Mouse (Mus musculus): Measurements from ENCODE around the gene Smyd4. TPM values are rescaled to one million over a fixed set of nuclear protein-coding genes. Genes with fewer than 3 reads are reported as not detected.

Smyd4 gene
- polyA plus RNA-seq, 1 experiment from 2014 or later = 10.9 TPM

- Histone ChIP-seq H3K9me3 (no peaks in the 10 kb centered on the region), H3K4me1 (no peaks in the 10 kb centered on the region), H3K27ac (no peak overlapping the region), H3K4me3 (replicated peaks) (no peak overlapping the region), H3K36me3 (no peaks in the 10 kb centered on the region), H3K4me2 (no peak overlapping the region), H3K9ac (no peak overlapping the region), H3K27me3 (replicated peaks) (no peaks in the 10 kb centered on the region)
- no peak for ATAC-seq (ENCODE audit: insufficient read depth, low FRiP score, low read depth)
- WGBS = 90% methylated on average over 6 of the region's 6 CpGs
Measured at GRCm38 (mm10) chr11:75404801-75405200, 56.6 kb downstream of the Smyd4 start.

- no peaks in the 10 kb centered on the region for H3K4me1 ChIP-seq
- WGBS = 78% methylated on average over 4 of the region's 4 CpGs
- H3K4me2 ChIP-seq = no peak overlapping the region
- ATAC-seq (ENCODE audit: insufficient read depth, low FRiP score, low read depth) = no peak
- H3K4me3 ChIP-seq (replicated peaks) = no peak overlapping the region
- no peak overlapping the region for H3K27ac ChIP-seq
- no peak overlapping the region for H3K9ac ChIP-seq
- no peaks in the 10 kb centered on the region for H3K36me3 ChIP-seq
- no peaks in the 10 kb centered on the region for H3K27me3 ChIP-seq (replicated peaks)
- no peaks in the 10 kb centered on the region for H3K9me3 ChIP-seq
Measured at GRCm38 (mm10) chr11:75406104-75406503, 57.9 kb downstream of the Smyd4 start.

- H3K27me3 ChIP-seq (replicated peaks) = no peaks in the 10 kb centered on the region
- no peak overlapping the region for H3K27ac ChIP-seq
- whole genome bisulfite sequencing = 37% methylated on average over 3 of the region's 3 CpGs
- H3K4me2 ChIP-seq = no peak overlapping the region
- H3K4me1 ChIP-seq = no peaks in the 10 kb centered on the region
- no peak overlapping the region for H3K9ac ChIP-seq
- no peak for ATAC-seq (ENCODE audit: insufficient read depth, low FRiP score, low read depth)
- no peaks in the 10 kb centered on the region for H3K9me3 ChIP-seq
- no peak overlapping the region for H3K4me3 ChIP-seq (replicated peaks)
- no peaks in the 10 kb centered on the region for H3K36me3 ChIP-seq
Measured at GRCm38 (mm10) chr11:75406865-75407264, 58.6 kb downstream of the Smyd4 start.

GRCm38 (mm10) chr11:75409679-75410575 is 61.7 kb downstream of the Smyd4 start:
- WGBS = 68% methylated on average over 17 of the region's 17 CpGs
- Histone ChIP-seq H3K27me3 (replicated peaks) (no peaks in the 10 kb centered on the region), H3K4me3 (replicated peaks) (no peak overlapping the region), H3K4me1 (no peaks in the 10 kb centered on the region), H3K9ac (no peak overlapping the region), H3K36me3 (no peaks in the 10 kb centered on the region), H3K27ac (no peak overlapping the region), H3K4me2 (no peak overlapping the region), H3K9me3 (no peaks in the 10 kb centered on the region)
- no peak for ATAC-seq (ENCODE audit: insufficient read depth, low FRiP score, low read depth)

GRCm38 (mm10) chr11:75410591-75410990 is 62.4 kb downstream of the Smyd4 start:
- Histone ChIP-seq H3K9me3 (no peaks in the 10 kb centered on the region), H3K9ac (no peak overlapping the region), H3K4me2 (no peak overlapping the region), H3K4me1 (no peaks in the 10 kb centered on the region), H3K27me3 (replicated peaks) (no peaks in the 10 kb centered on the region), H3K27ac (no peak overlapping the region), H3K36me3 (no peaks in the 10 kb centered on the region), H3K4me3 (replicated peaks) (no peak overlapping the region)
- 79% methylated on average over 7 of the region's 7 CpGs for WGBS
- ATAC-seq (ENCODE audit: insufficient read depth, low FRiP score, low read depth) = no peak

GRCm38 (mm10) chr11:75415096-75415495 is 66.9 kb downstream of the Smyd4 start:
- no peak overlapping the region for H3K4me3 ChIP-seq (replicated peaks)

GRCm38 (mm10) chr11:75415994-75416393 is 67.8 kb downstream of the Smyd4 start:
- Histone ChIP-seq H3K4me3 (replicated peaks) (no peak overlapping the region), H3K36me3 (no peaks in the 10 kb centered on the region), H3K9ac (no peak overlapping the region), H3K27ac (no peak overlapping the region), H3K4me1 (no peaks in the 10 kb centered on the region), H3K9me3 (no peaks in the 10 kb centered on the region), H3K4me2 (no peak overlapping the region), H3K27me3 (replicated peaks) (no peaks in the 10 kb centered on the region)
- WGBS = 83% methylated on average over 13 of the region's 13 CpGs
- no peak for ATAC-seq (ENCODE audit: insufficient read depth, low FRiP score, low read depth)

More at GRCm38 (mm10) chr11:75415096-75415495, 66.9 kb downstream of the Smyd4 start:
- WGBS = 51% methylated on average over 7 of the region's 7 CpGs
- Histone ChIP-seq H3K36me3 (no peaks in the 10 kb centered on the region), H3K27me3 (replicated peaks) (no peaks in the 10 kb centered on the region), H3K9me3 (no peaks in the 10 kb centered on the region), H3K9ac (no peak overlapping the region), H3K4me1 (no peaks in the 10 kb centered on the region), H3K4me2 (no peak overlapping the region), H3K27ac (no peak overlapping the region)
- no peak for ATAC-seq (ENCODE audit: insufficient read depth, low FRiP score, low read depth)

- Histone ChIP-seq H3K9ac (no peak overlapping the region), H3K27me3 (replicated peaks) (no peaks in the 10 kb centered on the region), H3K27ac (no peak overlapping the region), H3K4me2 (no peak overlapping the region), H3K36me3 (no peaks in the 10 kb centered on the region), H3K9me3 (no peaks in the 10 kb centered on the region), H3K4me1 (peaks cover 9% of the 10 kb centered on the region), H3K4me3 (replicated peaks) (no peak overlapping the region)
- 81% methylated on average over 7 of the region's 7 CpGs for WGBS
- ATAC-seq (ENCODE audit: insufficient read depth, low FRiP score, low read depth) = no peak
Measured at GRCm38 (mm10) chr11:75420037-75420436, 71.8 kb downstream of the Smyd4 start.

- H3K4me3 ChIP-seq (replicated peaks) = no peak overlapping the region
- H3K9ac ChIP-seq = no peak overlapping the region
- no peaks in the 10 kb centered on the region for H3K9me3 ChIP-seq
- no peak overlapping the region for H3K27ac ChIP-seq
- no peaks in the 10 kb centered on the region for H3K36me3 ChIP-seq
- H3K4me2 ChIP-seq = no peak overlapping the region
- H3K4me1 ChIP-seq = peaks cover 9% of the 10 kb centered on the region
- ATAC-seq (ENCODE audit: insufficient read depth, low FRiP score, low read depth) = no peak
- 56% methylated on average over 5 of the region's 5 CpGs for WGBS
- H3K27me3 ChIP-seq (replicated peaks) = no peaks in the 10 kb centered on the region
Measured at GRCm38 (mm10) chr11:75420810-75421374, 72.7 kb downstream of the Smyd4 start.

GRCm38 (mm10) chr11:75421375-75422012 is 73.3 kb downstream of the Smyd4 start:
- WGBS = 43% methylated on average over 6 of the region's 6 CpGs
- Histone ChIP-seq H3K27me3 (replicated peaks) (no peaks in the 10 kb centered on the region), H3K27ac (no peak overlapping the region), H3K4me1 (peaks cover 9% of the 10 kb centered on the region), H3K4me3 (replicated peaks) (peak overlapping the region; percentile 35), H3K9ac (no peak overlapping the region), H3K4me2 (peak overlapping the region; percentile 46), H3K9me3 (no peaks in the 10 kb centered on the region), H3K36me3 (no peaks in the 10 kb centered on the region)
- peak; percentile 47; the same call in 1 of the 2 replicates for ATAC-seq (ENCODE audit: insufficient read depth, low FRiP score, low read depth)

- H3K4me2 ChIP-seq = peak within 1 kb of the TSS; percentile 46
- H3K9ac ChIP-seq = no peak within 1 kb of the TSS
- peak within 1 kb of the TSS; percentile 35 for H3K4me3 ChIP-seq (replicated peaks)
- ATAC-seq (ENCODE audit: insufficient read depth, low FRiP score, low read depth) = no peak
- no peaks in the 10 kb centered on the region for H3K9me3 ChIP-seq
- H3K27ac ChIP-seq = no peak within 1 kb of the TSS
- H3K4me1 ChIP-seq = peaks cover 9% of the 10 kb centered on the region
- H3K27me3 ChIP-seq (replicated peaks) = no peaks in the 10 kb centered on the region
- H3K36me3 ChIP-seq = no peaks in the 10 kb centered on the region
- 35% methylated on average over 10 of the region's 10 CpGs for WGBS
Measured at GRCm38 (mm10) chr11:75422013-75422792, 74.0 kb downstream of the Smyd4 start, which contains the start of gene Serpinf1. Serpinf1 (minus strand) TSS chr11:75422701.

All from stomach, embryonic 15.5 days (tissue).